Mouse (Mus musculus) thymus, adult 2 months (tissue): ENCODE results near the gene Khk.

ENCODE experiments used
- CTCF ChIP-seq: fragments of 200-500 bp; IDR thresholded peaks from 2 replicates; pipeline ENCODE4 v1.5.1; 2012; ENCODE audit warnings: mild to moderate bottlenecking, control low read depth, low read length, moderate library complexity, borderline replicate concordance; ENCODE audit not compliant: control insufficient read depth, poor library complexity, insufficient read depth; ENCODE audit errors: extremely low read depth
- POLR2A ChIP-seq: fragments of 200-500 bp; IDR thresholded peaks from 2 replicates; pipeline ENCODE4 v1.6.1; 2012; ENCODE audit warnings: mild to moderate bottlenecking, low read length, control low read depth, moderate library complexity; ENCODE audit not compliant: control insufficient read depth, poor library complexity, insufficient read depth; ENCODE audit errors: extremely low read depth

DNA sequence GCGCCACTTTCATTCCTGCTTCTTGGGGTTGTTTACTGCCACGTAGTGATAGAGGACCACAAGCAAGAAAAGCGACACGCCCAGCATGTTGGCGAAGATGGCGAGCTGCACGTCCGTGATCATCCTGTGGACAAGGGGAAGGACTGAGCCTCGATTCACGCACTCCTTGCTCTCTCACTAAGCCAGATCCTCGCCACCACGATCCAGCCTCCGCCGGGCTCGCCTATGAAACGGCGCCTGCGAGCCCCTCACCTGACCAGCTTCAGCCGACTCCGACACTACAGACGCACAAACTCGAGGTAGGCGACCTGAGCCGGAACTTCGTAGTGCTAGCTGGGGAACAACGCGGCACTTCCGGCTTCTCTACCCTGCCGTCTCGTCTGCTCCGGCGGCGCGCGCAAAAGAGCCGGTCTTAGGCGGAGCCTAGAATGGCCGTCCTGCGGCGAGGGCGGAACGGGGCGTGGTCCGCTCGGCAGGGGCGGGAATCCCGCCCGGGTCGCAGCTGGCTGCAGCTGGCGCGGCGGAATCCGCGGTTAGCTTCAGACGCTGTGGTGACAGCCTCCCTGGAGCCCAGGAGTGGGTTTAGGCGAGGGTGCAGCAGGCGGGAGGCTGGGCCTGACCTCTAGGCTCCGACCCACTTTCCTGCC lies 13.7 kb upstream of the Khk start, which contains the start of gene Ost4:
- TF ChIP-seq POLR2A (peak; percentile 86), CTCF (peak; percentile 57; the same call in 1 of the 2 replicates)
